Mouse (Mus musculus) stomach, postnatal 0 days (tissue): ENCODE measurements at regions not wholly inside any gene's neighbourhood (a gene's known extent, or its start where the extent isn't known, plus 50 kb on each side); places are given as distances from the start of the nearest gene placed in this dataset.

Experiments
- CTCF ChIP-seq: IDR thresholded peaks from 2 replicates; pipeline ENCODE4 v1.5.1; 2016; ENCODE audit warnings: antibody characterized with exemption, low read depth, mild to moderate bottlenecking, moderate library complexity
- EP300 ChIP-seq: optimal IDR thresholded peaks from 2 replicates; pipeline ENCODE3; 2016; ENCODE audit warnings: antibody characterized with exemption

GRCm38 (mm10) chr10:99409744-99410143, 146.7 kb downstream of the Dusp6 start:
- TF ChIP-seq EP300 (no peak), CTCF (no peak)
